Mouse (Mus musculus): ENCODE measurements at regions not wholly inside any gene's neighbourhood (a gene's known extent, or its start where the extent isn't known, plus 50 kb on each side); places are given as distances from the start of the nearest gene placed in this dataset.
A peak's percentile ranks its signal among the peaks of the same experiment; 100 is the strongest.
"Not testable (repeated sequence)": the region's sequence is repeated elsewhere in the genome, so short reads cannot be mapped to it uniquely, and the experiment has no call there.

GRCm38 (mm10) chr1:4660616-4661015 lies 147.1 kb upstream of the Gm37988 start:
- H3K9me3 ChIP-seq (ENCODE audit: control insufficient read depth, low read length); ATAC-seq (ENCODE audit: low read depth); H3K4me2 ChIP-seq (ENCODE audit: low read depth, low read length); H3K4me1 ChIP-seq (replicated peaks; ENCODE audit: control insufficient read depth, insufficient read depth, low read length); H3K27me3 ChIP-seq (ENCODE audit: control insufficient read depth, insufficient read depth, low read depth, low read length); H3K4me3 ChIP-seq (ENCODE audit: low read length); H3K9ac ChIP-seq (ENCODE audit: low read length); H3K27ac ChIP-seq (ENCODE audit: low read length); H3K36me3 ChIP-seq (ENCODE audit: control insufficient read depth, insufficient read depth, low read length): not testable (repeated sequence)
- 85% methylated on average over 5 of the region's 5 CpGs for WGBS

- Histone ChIP-seq H3K4me2 (ENCODE audit: low read depth, low read length) (no peak overlapping the region), H3K4me1 (replicated peaks; ENCODE audit: control insufficient read depth, insufficient read depth, low read length) (no peaks in the 10 kb centered on the region), H3K9me3 (ENCODE audit: control insufficient read depth, low read length) (no peaks in the 10 kb centered on the region), H3K27ac (ENCODE audit: low read length) (no peak overlapping the region), H3K4me3 (ENCODE audit: low read length) (no peak overlapping the region), H3K27me3 (ENCODE audit: control insufficient read depth, insufficient read depth, low read depth, low read length) (no peaks in the 10 kb centered on the region), H3K36me3 (ENCODE audit: control insufficient read depth, insufficient read depth, low read length) (no peaks in the 10 kb centered on the region), H3K9ac (ENCODE audit: low read length) (no peak overlapping the region)
- no peak for ATAC-seq (ENCODE audit: low read depth)
- 78% methylated on average over 1 of the region's 1 CpGs for WGBS
These were observed 145.9 kb upstream of the Gm37988 start for GRCm38 (mm10) chr1:4661761-4662160.

GRCm38 (mm10) chr1:4669732-4670131 lies 138.0 kb upstream of the Gm37988 start:
- ATAC-seq (ENCODE audit: low read depth): no peak
- Histone ChIP-seq H3K9ac (ENCODE audit: low read length) (no peak overlapping the region), H3K9me3 (ENCODE audit: control insufficient read depth, low read length) (no peaks in the 10 kb centered on the region), H3K27me3 (ENCODE audit: control insufficient read depth, insufficient read depth, low read depth, low read length) (no peaks in the 10 kb centered on the region), H3K27ac (ENCODE audit: low read length) (no peak overlapping the region), H3K4me1 (replicated peaks; ENCODE audit: control insufficient read depth, insufficient read depth, low read length) (no peaks in the 10 kb centered on the region; the same call in 1 of the 2 replicates), H3K4me3 (ENCODE audit: low read length) (no peak overlapping the region), H3K4me2 (ENCODE audit: low read depth, low read length) (no peak overlapping the region), H3K36me3 (ENCODE audit: control insufficient read depth, insufficient read depth, low read length) (no peaks in the 10 kb centered on the region)
- WGBS: 54% methylated on average over 1 of the region's 1 CpGs

- no peak overlapping the region for H3K4me3 ChIP-seq (ENCODE audit: low read length)
- H3K4me1 ChIP-seq (replicated peaks; ENCODE audit: control insufficient read depth, insufficient read depth, low read length): no peaks in the 10 kb centered on the region; the same call in 1 of the 2 replicates
- WGBS: 3% methylated on average over 1 of the region's 1 CpGs
- H3K9ac ChIP-seq (ENCODE audit: low read length): no peak overlapping the region
- H3K9me3 ChIP-seq (ENCODE audit: control insufficient read depth, low read length): no peaks in the 10 kb centered on the region
- no peak overlapping the region for H3K4me2 ChIP-seq (ENCODE audit: low read depth, low read length)
- no peaks in the 10 kb centered on the region for H3K27me3 ChIP-seq (ENCODE audit: control insufficient read depth, insufficient read depth, low read depth, low read length)
- ATAC-seq (ENCODE audit: low read depth): peak; percentile 70
- H3K27ac ChIP-seq (ENCODE audit: low read length): peak overlapping the region; percentile 49; the same call in 1 of the 2 replicates
- no peaks in the 10 kb centered on the region for H3K36me3 ChIP-seq (ENCODE audit: control insufficient read depth, insufficient read depth, low read length)
These were observed 136.3 kb upstream of the Gm37988 start for GRCm38 (mm10) chr1:4671237-4672019.

GRCm38 (mm10) chr1:4672344-4672743 lies 135.3 kb upstream of the Gm37988 start:
- no peak for ATAC-seq (ENCODE audit: low read depth)
- 19% methylated on average over 4 of the region's 4 CpGs for WGBS
- no peak overlapping the region for H3K27ac ChIP-seq (ENCODE audit: low read length)
- H3K9me3 ChIP-seq (ENCODE audit: control insufficient read depth, low read length): no peaks in the 10 kb centered on the region
- H3K4me2 ChIP-seq (ENCODE audit: low read depth, low read length): no peak overlapping the region
- H3K36me3 ChIP-seq (ENCODE audit: control insufficient read depth, insufficient read depth, low read length): no peaks in the 10 kb centered on the region
- H3K4me1 ChIP-seq (replicated peaks; ENCODE audit: control insufficient read depth, insufficient read depth, low read length): no peaks in the 10 kb centered on the region; the same call in 1 of the 2 replicates
- no peaks in the 10 kb centered on the region for H3K27me3 ChIP-seq (ENCODE audit: control insufficient read depth, insufficient read depth, low read depth, low read length)
- H3K9ac ChIP-seq (ENCODE audit: low read length): no peak overlapping the region
- no peak overlapping the region for H3K4me3 ChIP-seq (ENCODE audit: low read length)

GRCm38 (mm10) chr1:4687605-4688004 lies 120.1 kb upstream of the Gm37988 start:
- Histone ChIP-seq H3K9me3 (ENCODE audit: control insufficient read depth, low read length) (no peaks in the 10 kb centered on the region), H3K4me1 (replicated peaks; ENCODE audit: control insufficient read depth, insufficient read depth, low read length) (no peaks in the 10 kb centered on the region), H3K9ac (ENCODE audit: low read length) (no peak overlapping the region), H3K4me2 (ENCODE audit: low read depth, low read length) (no peak overlapping the region), H3K27me3 (ENCODE audit: control insufficient read depth, insufficient read depth, low read depth, low read length) (no peaks in the 10 kb centered on the region), H3K4me3 (ENCODE audit: low read length) (no peak overlapping the region), H3K27ac (ENCODE audit: low read length) (no peak overlapping the region), H3K36me3 (ENCODE audit: control insufficient read depth, insufficient read depth, low read length) (no peaks in the 10 kb centered on the region)
- no peak for ATAC-seq (ENCODE audit: low read depth)
- 85% methylated on average over 9 of the region's 9 CpGs for WGBS

- ATAC-seq (ENCODE audit: low read depth): 0 out of 2 replicates have a peak, but pooled peaks have one; percentile 34
- H3K4me1 ChIP-seq (replicated peaks; ENCODE audit: control insufficient read depth, insufficient read depth, low read length): no peaks in the 10 kb centered on the region
- H3K27me3 ChIP-seq (ENCODE audit: control insufficient read depth, insufficient read depth, low read depth, low read length): no peaks in the 10 kb centered on the region
- no peaks in the 10 kb centered on the region for H3K9me3 ChIP-seq (ENCODE audit: control insufficient read depth, low read length)
- H3K4me3 ChIP-seq (ENCODE audit: low read length): peak overlapping the region; percentile 29
- H3K9ac ChIP-seq (ENCODE audit: low read length): peak overlapping the region; percentile 48; the same call in 1 of the 2 replicates
- H3K4me2 ChIP-seq (ENCODE audit: low read depth, low read length): peak overlapping the region; percentile 47
- no peak overlapping the region for H3K27ac ChIP-seq (ENCODE audit: low read length)
- H3K36me3 ChIP-seq (ENCODE audit: control insufficient read depth, insufficient read depth, low read length): no peaks in the 10 kb centered on the region
- 19% methylated on average over 26 of the region's 26 CpGs for WGBS
These were observed 118.6 kb upstream of the Gm37988 start for GRCm38 (mm10) chr1:4689096-4689495.

GRCm38 (mm10) chr1:4703316-4703715 lies 104.4 kb upstream of the Gm37988 start:
- Histone ChIP-seq H3K27ac (ENCODE audit: low read length) (no peak overlapping the region), H3K4me3 (ENCODE audit: low read length) (no peak overlapping the region), H3K27me3 (ENCODE audit: control insufficient read depth, insufficient read depth, low read depth, low read length) (no peaks in the 10 kb centered on the region), H3K4me1 (replicated peaks; ENCODE audit: control insufficient read depth, insufficient read depth, low read length) (no peaks in the 10 kb centered on the region), H3K4me2 (ENCODE audit: low read depth, low read length) (no peak overlapping the region), H3K9me3 (ENCODE audit: control insufficient read depth, low read length) (no peaks in the 10 kb centered on the region), H3K36me3 (ENCODE audit: control insufficient read depth, insufficient read depth, low read length) (no peaks in the 10 kb centered on the region), H3K9ac (ENCODE audit: low read length) (no peak overlapping the region)
- 83% methylated on average over 3 of the region's 3 CpGs for WGBS
- ATAC-seq (ENCODE audit: low read depth): no peak

GRCm38 (mm10) chr1:4706171-4706570 lies 101.5 kb upstream of the Gm37988 start:
- no peak overlapping the region for H3K4me2 ChIP-seq (ENCODE audit: low read depth, low read length)
- 67% methylated on average over 6 of the region's 6 CpGs for WGBS
- no peak overlapping the region for H3K4me3 ChIP-seq (ENCODE audit: low read length)
- no peaks in the 10 kb centered on the region for H3K4me1 ChIP-seq (replicated peaks; ENCODE audit: control insufficient read depth, insufficient read depth, low read length)
- H3K36me3 ChIP-seq (ENCODE audit: control insufficient read depth, insufficient read depth, low read length): no peaks in the 10 kb centered on the region
- no peak overlapping the region for H3K9ac ChIP-seq (ENCODE audit: low read length)
- H3K27me3 ChIP-seq (ENCODE audit: control insufficient read depth, insufficient read depth, low read depth, low read length): no peaks in the 10 kb centered on the region
- ATAC-seq (ENCODE audit: low read depth): no peak
- H3K27ac ChIP-seq (ENCODE audit: low read length): no peak overlapping the region
- no peaks in the 10 kb centered on the region for H3K9me3 ChIP-seq (ENCODE audit: control insufficient read depth, low read length)

All from lung, embryonic 16.5 days (tissue).